In the genomic region with DNA sequence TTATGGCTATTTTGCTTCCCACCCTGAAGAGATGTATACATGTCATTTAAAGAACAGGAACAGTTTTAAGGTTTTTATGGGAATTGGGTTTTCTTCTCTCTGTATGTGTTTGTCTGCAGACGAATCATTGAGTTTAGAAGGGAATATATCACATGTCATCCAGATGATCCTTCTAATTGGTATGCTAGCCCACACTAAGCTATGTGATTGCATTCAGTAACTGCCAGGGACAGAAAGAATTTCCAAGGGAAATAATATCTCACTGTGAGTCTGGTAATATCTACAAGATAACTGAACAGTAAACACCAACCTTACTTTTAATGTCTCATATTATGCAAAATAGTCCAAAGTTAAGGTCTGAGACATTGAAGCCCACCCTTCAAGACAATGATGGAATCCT, we compare ENCODE assay signal across 17 mouse cellular contexts.
"Had no signal": no experiment of that assay in that cellular context is flagged by ENCODE, and none has a peak within 500 bp of the region (broad histone marks: within the 10 kb centered on the region; RNA-seq: fewer than 3 reads in every experiment).

No protein-coding gene starts in this region.

- H3K27ac ChIP-seq: kidney, embryonic 15.5 days; left cerebral cortex, adult 2 months; liver, embryonic 13.5 days; stomach, embryonic 15.5 days had no signal

- H3K4me2 ChIP-seq: kidney, embryonic 15.5 days; liver, embryonic 13.5 days; stomach, embryonic 15.5 days had no signal

- H3K36me3 ChIP-seq: kidney, embryonic 15.5 days; liver, embryonic 13.5 days; stomach, embryonic 15.5 days had no signal

- H3K9me3 ChIP-seq: kidney, embryonic 15.5 days; liver, embryonic 13.5 days; stomach, embryonic 15.5 days had no signal

- H3K9ac ChIP-seq: kidney, embryonic 15.5 days; liver, embryonic 13.5 days; stomach, embryonic 15.5 days had no signal

- H3K4me3 ChIP-seq: kidney, embryonic 15.5 days; left cerebral cortex, adult 2 months; liver, embryonic 13.5 days; stomach, embryonic 15.5 days had no signal

- H3K4me1 ChIP-seq: kidney, embryonic 15.5 days; liver, embryonic 13.5 days; stomach, embryonic 15.5 days had no signal

- DNase-seq: kidney, adult 11 months; kidney, adult 8-10 months; kidney, postnatal 10 days; kidney, postnatal 36 days; layer of hippocampus, postnatal 36 days; liver, embryonic 13.5 days; lung, adult 2 months; lung, postnatal 14 days; lung, postnatal 4 days; midbrain, embryonic 14.5 days; retina, postnatal 1 day; right cerebral cortex, postnatal 25 days; spleen, adult 18-20 months; thymus, postnatal 25 days had no signal

- H3K27me3 ChIP-seq: kidney, embryonic 15.5 days; liver, embryonic 13.5 days; stomach, embryonic 15.5 days had no signal
